Mouse (Mus musculus) subcutaneous adipose tissue, adult 2 months (tissue): ENCODE results near the gene Ric8b. TPM values are rescaled to one million over a fixed set of nuclear protein-coding genes. Genes with fewer than 3 reads are reported as not detected.

Experiments used
- polyA plus RNA-seq: library from polyadenylated mRNA; depleted of rRNA; stranded (reverse); fragments of >200 nt; gene quantifications from 2 replicates; pipeline ENCODE4 v1.2.3, GENCODE M21; 2012; ENCODE audit warnings: low replicate concordance; rRNA removed

Ric8b gene
- polyA plus RNA-seq = 20.0 and 20.2 TPM in 2 replicates

DNA sequence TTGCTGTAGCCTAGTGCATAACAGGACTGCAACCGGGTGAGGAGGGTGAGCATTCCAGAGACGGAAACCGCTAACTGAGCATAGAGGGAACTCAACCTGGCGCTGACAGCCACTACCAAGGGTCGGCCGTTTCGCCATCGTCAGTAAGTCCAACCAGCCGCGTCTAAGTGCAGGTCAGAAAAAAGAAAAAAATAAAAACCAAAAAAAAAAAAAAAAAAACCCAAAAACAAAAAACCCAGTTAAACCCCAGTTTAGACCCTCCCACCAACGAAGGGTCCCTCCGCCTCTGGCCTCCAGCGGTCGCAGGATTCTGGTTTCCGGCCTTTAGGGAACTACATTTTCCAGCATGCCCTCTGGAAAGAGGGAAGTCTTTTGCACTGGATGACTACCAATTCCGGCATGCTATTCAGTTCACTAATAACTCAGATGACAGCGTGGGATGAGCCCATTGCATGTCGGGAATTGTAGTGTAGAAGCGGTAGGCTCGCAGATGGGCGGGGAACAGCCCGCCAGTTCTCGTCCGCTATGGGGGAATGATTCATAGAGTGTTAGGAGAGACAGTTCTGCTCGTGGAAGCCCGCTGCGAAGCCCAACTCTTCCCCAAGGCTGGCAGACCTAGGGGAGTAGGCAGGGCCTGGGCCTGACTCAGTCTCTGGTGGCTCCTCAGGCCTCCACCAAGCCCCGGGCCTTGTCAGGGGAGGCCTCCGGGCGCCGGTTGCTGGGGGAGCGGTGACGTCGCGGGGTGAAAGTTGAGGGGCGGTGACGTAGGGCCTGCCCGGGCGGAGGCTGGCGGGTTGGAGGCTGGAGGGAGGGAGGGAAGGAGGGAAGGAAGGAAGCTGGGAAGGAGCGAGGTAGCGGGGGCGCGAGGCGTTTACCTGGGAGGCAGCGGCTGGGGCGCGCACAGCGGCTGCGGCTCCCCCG lies at the start of gene Ric8b:
Gene Ric8b, plus strand, starts transcription at position 807 of the 921 bp plus-strand sequence.

Other genes starting within 250 kb of the Ric8b start
- 0.04 and 0.11 TPM in 2 replicates for gene Rfx4, start 161.6 kb upstream of the Ric8b start, polyA plus RNA-seq
- gene Fhl4, start 184.9 kb downstream of the Ric8b start, polyA plus RNA-seq = 0.54 and 0.62 TPM in 2 replicates
- 5.9 and 9.9 TPM in 2 replicates for gene Tmem263, start 185.0 kb downstream of the Ric8b start, polyA plus RNA-seq
- 4.6 and 5.6 TPM in 2 replicates for gene Mterf2, start 210.4 kb downstream of the Ric8b start, polyA plus RNA-seq